Mouse (Mus musculus): Measurements from ENCODE around the gene Klf9. TPM values are rescaled to one million over a fixed set of nuclear protein-coding genes. Genes with fewer than 3 reads are reported as not detected.
"Not testable (repeated sequence)": the region's sequence is repeated elsewhere in the genome, so short reads cannot be mapped to it uniquely, and the experiment has no call there.

Klf9 gene
- polyA plus RNA-seq, 1 experiment from 2014 or later: 4.6 TPM

- Histone ChIP-seq H3K9me3 (no peaks in the 10 kb centered on the region), H3K4me3 (peak overlapping the region; percentile 67), H3K4me2 (peak overlapping the region; percentile 98), H3K27ac (no peak overlapping the region; the same call in 1 of the 2 replicates), H3K9ac (peak overlapping the region; percentile 57; the same call in 1 of the 2 replicates), H3K36me3 (no peaks in the 10 kb centered on the region), H3K27me3 (peaks cover 7% of the 10 kb centered on the region; the same call in 1 of the 2 replicates), H3K4me1 (peaks cover 27% of the 10 kb centered on the region)
- WGBS: 3% methylated on average over 28 of the region's 28 CpGs
- ATAC-seq (ENCODE audit: insufficient number of reproducible peaks, low FRiP score, low TSS enrichment, low read depth): no peak
Observed at GRCm38 (mm10) chr19:23142427-23143073, 1.5 kb downstream of the Klf9 start.

DNA sequence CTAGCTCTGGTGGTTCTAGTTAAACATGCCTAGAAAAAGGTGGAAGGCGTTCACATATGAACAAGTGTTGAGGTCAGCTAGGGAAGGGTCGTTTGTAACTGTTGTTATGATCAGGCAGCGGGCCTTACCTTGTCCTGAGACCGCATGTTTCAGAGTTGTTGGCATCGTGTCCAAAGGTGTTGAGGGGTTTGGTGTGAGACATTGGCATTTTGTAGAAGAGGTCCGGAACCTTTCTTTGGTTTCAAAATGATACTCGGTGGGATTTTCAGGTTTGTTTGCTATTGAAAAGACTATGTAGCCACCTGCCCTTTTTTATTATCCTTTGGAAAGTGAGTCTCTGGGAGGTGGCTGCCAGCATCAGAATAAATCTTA is 2.0 kb downstream of the Klf9 start:
- Histone ChIP-seq H3K27me3 (0 out of 2 replicates have a peak, but pooled peaks cover 4% of the 10 kb centered on the region), H3K4me3 (peak overlapping the region; percentile 67), H3K4me1 (peaks cover 27% of the 10 kb centered on the region), H3K36me3 (no peaks in the 10 kb centered on the region), H3K4me2 (peak overlapping the region; percentile 98), H3K9ac (no peak overlapping the region), H3K9me3 (no peaks in the 10 kb centered on the region), H3K27ac (no peak overlapping the region)
- ATAC-seq (ENCODE audit: insufficient number of reproducible peaks, low FRiP score, low TSS enrichment, low read depth): no peak
- WGBS: 47% methylated on average over 7 of the region's 7 CpGs

- Histone ChIP-seq H3K9me3 (no peaks in the 10 kb centered on the region), H3K36me3 (no peaks in the 10 kb centered on the region), H3K27ac (no peak overlapping the region), H3K4me1 (peaks cover 27% of the 10 kb centered on the region), H3K9ac (no peak overlapping the region), H3K4me3 (no peak overlapping the region), H3K4me2 (0 out of 2 replicates have a peak overlapping the region, but pooled peaks have one; percentile 10), H3K27me3 (0 out of 2 replicates have a peak, but pooled peaks cover 4% of the 10 kb centered on the region)
- ATAC-seq (ENCODE audit: insufficient number of reproducible peaks, low FRiP score, low TSS enrichment, low read depth): no peak
- WGBS: 74% methylated on average over 8 of the region's 8 CpGs
Observed at GRCm38 (mm10) chr19:23143541-23143940, 2.5 kb downstream of the Klf9 start.

GRCm38 (mm10) chr19:23144031-23144430 is 3.0 kb downstream of the Klf9 start:
- Histone ChIP-seq H3K4me1 (peaks cover 27% of the 10 kb centered on the region), H3K36me3 (no peaks in the 10 kb centered on the region), H3K9me3 (no peaks in the 10 kb centered on the region), H3K27ac (no peak overlapping the region), H3K4me3 (no peak overlapping the region), H3K9ac (no peak overlapping the region), H3K27me3 (0 out of 2 replicates have a peak, but pooled peaks cover 4% of the 10 kb centered on the region), H3K4me2 (no peak overlapping the region)
- 64% methylated on average over 9 of the region's 9 CpGs for WGBS
- no peak for ATAC-seq (ENCODE audit: insufficient number of reproducible peaks, low FRiP score, low TSS enrichment, low read depth)

DNA sequence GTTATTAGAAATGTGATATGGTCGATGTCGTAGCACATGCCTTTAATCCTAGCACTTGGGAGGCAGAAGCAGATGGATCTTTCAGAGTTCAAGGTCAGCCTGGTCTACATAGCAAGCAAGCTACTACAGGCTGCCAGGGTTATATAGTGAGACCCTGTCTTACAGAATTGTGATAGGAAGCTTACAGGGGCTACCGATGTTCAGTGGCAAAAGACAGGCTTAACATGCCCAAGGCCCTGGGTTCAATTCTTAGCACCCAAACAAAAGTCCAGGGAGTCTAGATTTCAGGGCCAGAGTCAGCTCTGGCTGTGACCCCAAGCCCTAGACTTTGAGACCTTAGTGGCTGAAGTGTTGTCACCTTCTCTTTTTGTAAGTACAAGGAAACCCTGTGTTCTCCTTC is 4.1 kb downstream of the Klf9 start:
- WGBS: 86% methylated on average over 3 of the region's 3 CpGs
- Histone ChIP-seq H3K4me1 (peaks cover 27% of the 10 kb centered on the region), H3K36me3 (no peaks in the 10 kb centered on the region), H3K9me3 (no peaks in the 10 kb centered on the region), H3K4me2 (no peak overlapping the region), H3K4me3 (no peak overlapping the region), H3K9ac (no peak overlapping the region), H3K27ac (no peak overlapping the region), H3K27me3 (0 out of 2 replicates have a peak, but pooled peaks cover 4% of the 10 kb centered on the region)
- ATAC-seq (ENCODE audit: insufficient number of reproducible peaks, low FRiP score, low TSS enrichment, low read depth): no peak

DNA sequence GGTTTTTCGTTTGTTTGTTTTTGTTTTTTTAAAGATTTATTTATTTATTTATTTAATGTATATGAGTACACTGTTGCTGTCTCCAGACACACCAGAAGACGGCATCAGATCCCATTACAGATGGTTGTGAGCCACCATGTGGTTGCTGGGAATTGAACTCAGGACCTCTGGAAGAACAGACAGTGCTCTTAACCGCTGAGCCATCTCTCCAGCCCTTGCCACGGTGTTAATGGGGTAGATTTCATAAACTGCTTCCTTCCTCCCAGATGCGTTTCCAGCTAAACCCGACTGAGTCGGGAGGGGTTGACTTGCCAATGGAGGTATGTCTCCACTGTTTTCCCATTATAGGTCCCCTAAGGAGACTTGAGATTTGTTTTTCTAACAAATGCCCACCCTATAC is 4.5 kb downstream of the Klf9 start:
- H3K4me3 ChIP-seq; ATAC-seq (ENCODE audit: insufficient number of reproducible peaks, low FRiP score, low TSS enrichment, low read depth): not testable (repeated sequence)
- 84% methylated on average over 7 of the region's 7 CpGs for WGBS

DNA sequence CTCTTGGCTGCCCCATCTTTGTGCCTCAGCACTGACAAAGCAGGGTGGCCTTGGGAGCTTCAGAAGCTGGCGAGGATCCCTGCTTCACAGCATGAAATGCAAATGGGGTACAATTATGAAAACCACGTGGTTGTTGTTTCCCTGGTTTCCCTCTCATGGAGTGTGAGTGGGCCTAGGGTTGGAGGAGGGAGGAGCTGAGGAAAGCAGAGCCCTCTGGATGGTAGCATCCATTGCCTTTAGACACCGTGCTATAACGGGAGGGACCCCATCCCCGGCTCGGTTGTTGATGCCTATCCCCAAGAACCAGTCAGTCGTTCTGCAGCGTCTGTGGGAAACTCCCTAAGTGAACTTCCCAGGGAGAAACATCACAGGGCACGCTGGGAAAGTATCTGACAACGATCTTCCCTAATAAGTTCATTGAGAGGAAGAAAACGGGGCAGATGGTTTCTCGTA is 5.4 kb downstream of the Klf9 start:
- H3K4me1 ChIP-seq: peaks cover 24% of the 10 kb centered on the region
- 0 out of 2 replicates have a peak, but pooled peaks cover 4% of the 10 kb centered on the region for H3K27me3 ChIP-seq
- no peak overlapping the region for H3K27ac ChIP-seq
- ATAC-seq (ENCODE audit: insufficient number of reproducible peaks, low FRiP score, low TSS enrichment, low read depth): no peak
- H3K4me2 ChIP-seq: no peak overlapping the region
- H3K9ac ChIP-seq: no peak overlapping the region
- no peak overlapping the region for H3K4me3 ChIP-seq
- H3K36me3 ChIP-seq: no peaks in the 10 kb centered on the region
- WGBS: 61% methylated on average over 12 of the region's 12 CpGs
- H3K9me3 ChIP-seq: no peaks in the 10 kb centered on the region

More for the DNA sequence above, 4.5 kb downstream of the Klf9 start:
- not testable (repeated sequence) for H3K4me2 ChIP-seq, H3K27me3 ChIP-seq, H3K27ac ChIP-seq, H3K9me3 ChIP-seq, H3K9ac ChIP-seq, H3K36me3 ChIP-seq
- peaks cover 27% of the 10 kb centered on the region for H3K4me1 ChIP-seq

DNA sequence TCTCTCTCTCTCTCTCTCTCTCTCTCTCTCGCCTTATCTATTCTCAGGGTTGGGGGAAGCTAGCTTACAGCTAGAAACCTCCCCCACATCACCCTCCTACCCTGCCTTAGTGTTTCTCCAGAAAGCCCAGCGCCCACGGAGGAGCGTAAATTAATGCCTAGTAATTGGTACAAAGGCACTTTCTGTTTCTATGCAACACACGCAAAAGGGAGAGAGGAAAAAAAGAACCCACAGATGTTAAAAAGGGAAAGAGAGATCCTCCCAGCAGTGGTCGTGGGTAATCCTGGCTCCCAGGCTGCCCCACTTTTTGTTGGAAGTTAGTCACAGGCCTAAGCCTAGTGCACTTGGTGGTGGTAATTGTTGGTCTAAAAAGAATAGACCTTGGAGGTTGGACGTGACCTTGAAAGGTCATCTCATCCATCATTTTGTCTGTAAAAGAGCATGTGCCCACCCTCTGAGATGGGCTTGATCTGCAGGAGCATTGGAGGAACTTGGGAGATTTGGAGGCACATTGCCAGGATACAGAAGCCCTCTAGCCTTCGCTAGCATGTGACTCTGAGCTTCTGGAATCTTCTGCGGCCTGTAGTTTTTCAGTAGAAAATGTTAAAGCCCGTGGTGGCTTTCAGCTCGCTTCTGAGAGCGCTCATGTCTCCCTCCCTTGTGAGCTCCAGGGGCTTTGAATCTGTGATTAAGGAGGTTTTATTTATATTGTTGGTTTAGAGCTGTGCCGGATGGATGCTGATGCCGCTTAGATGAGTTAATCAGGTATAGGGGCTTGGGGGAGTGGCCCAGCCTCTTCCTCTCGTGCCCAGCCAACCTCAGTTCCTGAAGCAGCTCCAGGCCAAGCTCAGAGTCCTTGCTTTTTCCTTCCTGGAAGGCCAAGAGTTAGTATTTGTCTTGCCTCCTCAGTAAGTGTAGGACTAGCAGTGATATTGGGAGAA is 6.3 kb downstream of the Klf9 start:
- H3K27ac ChIP-seq: no peak overlapping the region
- 70% methylated on average over 15 of the region's 15 CpGs for WGBS
- no peak overlapping the region for H3K4me3 ChIP-seq
- H3K9me3 ChIP-seq: no peaks in the 10 kb centered on the region
- H3K9ac ChIP-seq: no peak overlapping the region
- ATAC-seq (ENCODE audit: insufficient number of reproducible peaks, low FRiP score, low TSS enrichment, low read depth): no peak
- 0 out of 2 replicates have a peak, but pooled peaks cover 4% of the 10 kb centered on the region for H3K27me3 ChIP-seq
- peaks cover 24% of the 10 kb centered on the region for H3K4me1 ChIP-seq
- no peaks in the 10 kb centered on the region for H3K36me3 ChIP-seq
- no peak overlapping the region for H3K4me2 ChIP-seq

DNA sequence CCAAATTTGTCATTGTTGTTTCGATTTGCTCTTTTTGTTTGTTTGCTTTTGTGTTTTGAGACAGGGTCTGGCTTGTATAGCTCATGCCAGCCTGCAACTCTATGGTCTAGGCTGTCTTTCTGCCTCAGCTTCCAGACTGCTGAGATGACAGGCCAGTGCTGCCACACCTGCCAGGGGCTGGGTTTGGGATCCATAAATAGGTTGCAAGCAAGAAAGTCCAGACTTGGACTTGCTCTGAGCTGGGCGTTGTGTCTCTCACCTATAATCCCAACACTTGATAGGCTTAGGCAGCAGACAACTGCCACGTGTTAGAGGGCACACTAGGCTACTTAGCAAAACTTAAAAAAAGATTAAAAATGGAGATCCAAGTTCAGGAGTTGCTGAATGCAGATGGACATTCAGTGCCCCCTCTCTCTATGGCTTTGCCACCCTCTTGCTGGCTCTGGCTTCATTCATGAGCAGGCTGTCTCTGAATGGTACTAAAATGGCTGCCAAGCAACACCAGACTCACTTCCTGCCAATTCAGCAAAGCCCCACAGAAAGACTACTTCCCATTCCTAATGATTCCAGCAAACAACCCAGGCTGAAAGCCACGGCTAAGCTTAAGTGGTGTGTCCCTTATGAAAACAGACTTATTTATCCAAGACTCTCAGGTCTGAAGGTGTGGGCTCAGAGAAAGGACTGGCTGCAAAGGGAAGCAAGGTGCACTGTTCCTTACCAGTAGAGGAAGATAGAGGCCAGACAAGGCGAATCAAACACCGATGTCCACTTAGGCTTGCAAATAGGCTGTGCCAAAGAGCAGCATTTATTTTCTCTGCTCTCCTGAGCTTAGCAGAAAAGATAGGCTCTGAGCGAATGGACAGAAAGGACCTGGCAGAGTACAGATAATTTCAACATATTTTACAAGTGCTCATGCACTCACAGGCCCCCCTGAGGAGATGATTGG is 8.7 kb downstream of the Klf9 start:
- Histone ChIP-seq H3K4me3 (no peak overlapping the region), H3K4me1 (peaks cover 11% of the 10 kb centered on the region), H3K9me3 (no peaks in the 10 kb centered on the region), H3K27me3 (no peaks in the 10 kb centered on the region), H3K36me3 (no peaks in the 10 kb centered on the region), H3K27ac (no peak overlapping the region), H3K4me2 (no peak overlapping the region), H3K9ac (no peak overlapping the region)
- WGBS: 70% methylated on average over 7 of the region's 7 CpGs
- ATAC-seq (ENCODE audit: insufficient number of reproducible peaks, low FRiP score, low TSS enrichment, low read depth): no peak

- Histone ChIP-seq H3K36me3 (no peaks in the 10 kb centered on the region), H3K27ac (no peak overlapping the region), H3K4me1 (peaks cover 11% of the 10 kb centered on the region), H3K9me3 (no peaks in the 10 kb centered on the region), H3K9ac (no peak overlapping the region), H3K4me3 (no peak overlapping the region), H3K27me3 (no peaks in the 10 kb centered on the region), H3K4me2 (no peak overlapping the region)
- WGBS: 77% methylated on average over 14 of the region's 14 CpGs
- no peak for ATAC-seq (ENCODE audit: insufficient number of reproducible peaks, low FRiP score, low TSS enrichment, low read depth)
Observed at GRCm38 (mm10) chr19:23150556-23151265, 9.7 kb downstream of the Klf9 start.

DNA sequence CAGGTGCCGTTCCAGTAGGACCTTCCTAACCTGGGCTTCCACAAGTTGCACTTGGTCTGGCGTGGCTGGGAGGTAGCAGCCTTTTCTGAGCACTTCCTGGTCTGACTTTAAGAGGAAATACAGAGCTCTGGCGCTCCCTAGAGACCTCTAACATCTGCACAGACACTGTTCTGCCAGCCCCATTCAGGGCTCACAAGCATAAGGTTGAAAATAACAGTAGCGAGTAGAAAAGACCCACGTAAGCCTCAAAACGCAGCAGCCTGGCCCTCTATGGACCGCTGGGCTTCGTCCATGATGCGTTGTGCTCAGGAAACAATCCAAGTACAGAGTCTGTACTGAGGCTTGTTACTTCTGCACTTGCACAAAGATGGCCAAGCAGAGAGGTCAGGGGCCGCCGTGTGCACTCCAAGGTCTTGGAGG is 10.6 kb downstream of the Klf9 start:
- no peak overlapping the region for H3K9ac ChIP-seq
- peaks cover 11% of the 10 kb centered on the region for H3K4me1 ChIP-seq
- 24% methylated on average over 11 of the region's 11 CpGs for WGBS
- H3K4me3 ChIP-seq: no peak overlapping the region
- no peak for ATAC-seq (ENCODE audit: insufficient number of reproducible peaks, low FRiP score, low TSS enrichment, low read depth)
- H3K4me2 ChIP-seq: no peak overlapping the region
- H3K27me3 ChIP-seq: no peaks in the 10 kb centered on the region
- H3K27ac ChIP-seq: no peak overlapping the region
- no peaks in the 10 kb centered on the region for H3K36me3 ChIP-seq
- H3K9me3 ChIP-seq: no peaks in the 10 kb centered on the region

Data from limb, embryonic 15.5 days (tissue).